Mouse (Mus musculus): ENCODE data around the gene Ankrd33b. TPM values are rescaled to one million over a fixed set of nuclear protein-coding genes. Genes with fewer than 3 reads are reported as not detected.

Gene Ankrd33b
- total RNA-seq (2023), result 10 to 100 TPM; 59.3 to 66.0 TPM

DNA sequence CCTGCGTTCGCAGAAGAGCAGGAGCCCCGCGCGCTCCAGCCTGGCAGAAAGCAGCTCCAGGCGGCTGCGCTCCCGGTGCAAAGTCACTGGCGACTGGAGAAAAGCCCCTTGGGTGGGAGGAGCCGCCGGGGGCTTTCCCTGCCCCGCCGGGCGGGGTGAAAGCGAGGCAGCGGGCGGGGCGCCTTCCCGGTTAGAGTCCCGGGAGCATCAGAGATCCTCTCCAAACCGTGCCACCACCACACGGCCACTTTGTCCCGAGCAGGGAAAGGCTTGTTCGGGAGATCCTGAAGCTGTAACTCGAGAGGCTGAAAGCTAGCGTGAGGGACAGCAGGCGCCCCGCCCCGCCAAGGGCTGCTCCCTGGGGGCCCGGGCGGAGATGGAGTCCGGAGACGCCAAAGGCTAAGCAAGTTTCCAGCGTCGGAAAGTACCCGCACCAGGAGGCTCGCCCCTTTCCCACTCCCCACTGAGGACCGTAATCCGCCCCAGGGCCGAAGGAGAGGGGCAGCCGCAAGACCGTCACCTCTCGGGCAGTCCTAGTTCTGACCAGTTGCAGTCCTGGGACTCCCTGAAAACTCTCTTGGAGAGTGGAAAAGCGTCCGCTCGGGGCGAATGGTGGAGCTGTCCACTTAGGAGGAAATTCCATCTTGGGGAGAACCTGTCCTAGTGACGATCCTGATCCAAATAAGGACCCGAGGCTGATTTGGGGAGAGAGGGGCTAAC is at the start of gene Ankrd33b:
Gene Ankrd33b (minus strand): TSS at position 246 of the 720 bp plus-strand sequence.

Other genes starting within 250 kb of the Ankrd33b start
- 10 to 100 TPM; 74.7 to 75.1 TPM for gene Dap, start 143.4 kb downstream of the Ankrd33b start, total RNA-seq (2023)
- gene Ropn1l, start 86.0 kb upstream of the Ankrd33b start, total RNA-seq (2023), result under 1 TPM in 1 of 2 experiments, not detected in 1; 0.38 TPM
- gene March6, start 163.3 kb upstream of the Ankrd33b start, total RNA-seq (2023), result 10 to 100 TPM; 45.8 to 47.5 TPM
- under 1 TPM in 1 of 2 experiments, not detected in 1; 0.79 TPM for gene Cmbl, start 197.7 kb upstream of the Ankrd33b start, total RNA-seq (2023)
- 100 to 1,000 TPM; 113 to 133 TPM for gene Cct5, start 234.1 kb upstream of the Ankrd33b start, total RNA-seq (2023)
- 1 to 10 TPM; 3.9 to 7.6 TPM for gene Fam173b, start 234.1 kb upstream of the Ankrd33b start, total RNA-seq (2023)

All from neutrophil, adult 59 days (primary cell).